Mouse (Mus musculus) intestine, postnatal 0 days (tissue): ENCODE measurements at regions not wholly inside any gene's neighbourhood (a gene's known extent, or its start where the extent isn't known, plus 50 kb on each side); places are given as distances from the start of the nearest gene placed in this dataset.

Experiments used
- ATAC-seq: fragments of 200-750 bp; cut with Nextera tagmentation; 2 replicates; pipeline ENCODE4 v1.8.0; 2017; ENCODE audit warnings: mild to moderate bottlenecking, moderate TSS enrichment, moderate library complexity
- H3K27ac ChIP-seq: fragments of 300-500 bp; sonication (generic); 2 replicates; pipeline ENCODE4 v1.5.1; 2014; ENCODE audit warnings: mild to moderate bottlenecking, low read depth, low read length, moderate library complexity
- H3K27me3 ChIP-seq: fragments of 300-500 bp; sonication (generic); replicated peaks from 2 replicates; pipeline ENCODE4 v1.6.1; 2014; ENCODE audit warnings: low read length, mixed read lengths; ENCODE audit not compliant: control insufficient read depth, insufficient read depth
- H3K36me3 ChIP-seq: fragments of 300-500 bp; sonication (generic); 2 replicates; pipeline ENCODE4 v1.6.1; 2014; ENCODE audit warnings: mild to moderate bottlenecking, moderate library complexity; ENCODE audit not compliant: control insufficient read depth, insufficient read depth
- H3K4me1 ChIP-seq: fragments of 300-500 bp; sonication (generic); replicated peaks from 2 replicates; pipeline ENCODE4 v1.6.1; 2014; ENCODE audit warnings: antibody characterized with exemption, low read length, mixed read lengths; ENCODE audit not compliant: control insufficient read depth, insufficient read depth
- H3K4me2 ChIP-seq: fragments of 300-500 bp; sonication (generic); replicated peaks from 2 replicates; pipeline ENCODE4 v1.6.1; 2014; ENCODE audit warnings: low read depth, mild to moderate bottlenecking, moderate library complexity
- H3K4me3 ChIP-seq: fragments of 300-500 bp; sonication (generic); 2 replicates; pipeline ENCODE4 v1.5.1; 2014; ENCODE audit warnings: low read depth, low read length
- H3K9ac ChIP-seq: fragments of 300-500 bp; sonication (generic); 2 replicates; pipeline ENCODE4 v1.6.1; 2014; ENCODE audit warnings: mild to moderate bottlenecking, low read depth, low read length
- H3K9me3 ChIP-seq: fragments of 300-500 bp; sonication (generic); 2 replicates; pipeline ENCODE4 v1.6.1; 2016; ENCODE audit warnings: mixed run types; ENCODE audit not compliant: control insufficient read depth
- CTCF ChIP-seq: sonication (generic); IDR thresholded peaks from 2 replicates; pipeline ENCODE4 v1.5.1; 2016; ENCODE audit warnings: low read depth, mild to moderate bottlenecking, control low read depth, antibody characterized with exemption, moderate library complexity
- WGBS: fragments of 180-500 bp; shearing (Covaris S2); extraction: QIAGEN DNeasy Blood & Tissue Kit; methylation state at CpG from one replicate; pipeline ENCODE4 v1.1.7; 2014; 5-methylcytosine and 5-hydroxymethylcytosine counted together

DNA sequence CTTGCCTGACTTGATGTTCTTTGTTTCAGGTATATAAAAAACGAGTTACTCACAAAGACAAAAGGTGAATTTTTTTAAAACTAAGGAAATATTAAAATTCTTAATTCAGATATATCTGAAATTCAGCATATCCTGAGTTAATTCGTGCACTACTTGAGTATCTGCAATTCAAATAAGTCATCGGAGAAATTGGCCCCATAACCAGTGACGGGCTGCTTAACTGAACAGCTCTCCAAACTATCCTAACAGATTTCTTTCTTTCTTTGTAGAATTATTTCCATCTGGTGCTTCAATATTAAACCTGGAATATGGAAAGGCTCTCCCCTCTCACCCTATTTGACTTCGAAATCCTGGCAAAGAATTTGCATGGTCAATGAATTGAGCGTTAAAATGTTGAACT, 202.2 kb upstream of the Cxadr start:
- no peak overlapping the region for H3K9ac ChIP-seq

DNA sequence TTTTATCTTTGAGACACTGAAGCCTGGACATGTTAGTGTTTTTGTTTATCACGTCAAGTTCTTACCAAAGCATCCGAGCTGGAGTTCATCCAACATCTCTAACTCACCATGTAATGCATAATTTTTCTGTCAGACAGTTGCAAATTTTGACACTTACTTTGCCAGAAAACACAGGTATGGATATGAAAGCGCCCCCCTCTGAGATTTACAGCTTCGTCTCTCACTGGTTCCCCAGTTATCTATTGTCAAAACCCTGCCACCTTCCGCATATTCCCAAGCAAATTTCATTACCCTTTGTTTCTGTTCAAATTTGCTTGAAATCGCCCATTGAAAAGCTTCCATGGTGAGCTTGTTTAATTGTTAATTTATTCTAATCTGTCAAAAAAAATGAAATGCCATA, 202.7 kb upstream of the Cxadr start:
- WGBS: 83% methylated on average over 6 of the region's 6 CpGs
- no peak for TF ChIP-seq CTCF
- Histone ChIP-seq H3K4me3 (no peak overlapping the region), H3K4me1 (no peaks in the 10 kb centered on the region), H3K4me2 (no peak overlapping the region), H3K27ac (no peak overlapping the region), H3K27me3 (no peaks in the 10 kb centered on the region), H3K9me3 (no peaks in the 10 kb centered on the region), H3K36me3 (no peaks in the 10 kb centered on the region), H3K9ac (no peak overlapping the region)
- ATAC-seq: no peak

More for the DNA sequence above, 202.2 kb upstream of the Cxadr start:
- Histone ChIP-seq H3K36me3 (no peaks in the 10 kb centered on the region), H3K4me3 (no peak overlapping the region), H3K27me3 (no peaks in the 10 kb centered on the region), H3K9me3 (no peaks in the 10 kb centered on the region), H3K4me2 (no peak overlapping the region), H3K27ac (no peak overlapping the region), H3K4me1 (no peaks in the 10 kb centered on the region)
- WGBS: 79% methylated on average over 6 of the region's 6 CpGs
- no peak for TF ChIP-seq CTCF
- no peak for ATAC-seq

DNA sequence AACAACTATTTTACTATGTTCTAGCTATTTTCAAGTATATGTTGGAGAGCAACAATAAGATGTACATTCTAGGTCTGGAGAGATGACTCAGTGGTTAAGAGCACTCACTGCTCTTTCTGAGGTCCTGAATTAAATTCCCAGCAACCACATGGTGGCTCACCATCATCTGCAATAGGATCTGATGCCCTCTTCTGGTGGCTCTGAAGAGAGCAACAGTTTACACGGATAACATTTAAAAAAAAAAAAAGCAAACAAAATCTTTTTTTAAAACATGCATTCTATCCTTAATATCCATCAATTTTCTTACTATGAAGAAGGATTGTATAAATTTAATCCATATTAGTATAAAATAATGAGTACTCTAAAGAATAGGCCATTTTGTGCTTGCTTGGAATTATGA, 204.7 kb upstream of the Cxadr start:
- whole genome bisulfite sequencing: 61% methylated on average over 1 of the region's 1 CpGs

DNA sequence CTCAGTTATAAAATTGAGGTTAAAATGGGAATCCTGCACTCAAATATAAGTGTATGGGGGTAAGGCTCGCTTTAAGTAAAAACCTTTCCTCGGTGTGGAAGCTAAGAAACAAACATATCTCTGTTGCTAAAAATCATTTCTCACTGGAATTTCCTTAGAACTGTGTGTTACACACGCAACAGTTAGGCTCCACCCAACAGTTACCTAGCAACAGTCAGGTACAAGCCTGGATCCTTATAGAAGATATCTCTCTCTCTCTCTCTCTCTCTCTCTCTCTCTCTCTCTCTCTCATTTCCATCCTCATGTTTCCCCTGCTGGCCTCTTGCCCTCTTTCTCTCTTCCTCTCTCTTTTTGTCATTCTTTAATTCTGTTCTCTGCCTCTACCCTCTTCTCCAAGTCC, 211.1 kb upstream of the Cxadr start:
- Histone ChIP-seq H3K9ac (no peak overlapping the region), H3K27me3 (no peaks in the 10 kb centered on the region), H3K4me1 (no peaks in the 10 kb centered on the region), H3K4me2 (no peak overlapping the region), H3K27ac (no peak overlapping the region), H3K9me3 (no peaks in the 10 kb centered on the region), H3K36me3 (no peaks in the 10 kb centered on the region), H3K4me3 (no peak overlapping the region)
- ATAC-seq: no peak
- TF ChIP-seq CTCF: no peak
- WGBS: 72% methylated on average over 3 of the region's 3 CpGs

More for the DNA sequence above, 204.7 kb upstream of the Cxadr start:
- Histone ChIP-seq H3K4me1 (no peaks in the 10 kb centered on the region), H3K9ac (no peak overlapping the region), H3K4me2 (no peak overlapping the region), H3K4me3 (no peak overlapping the region), H3K27ac (no peak overlapping the region), H3K9me3 (no peaks in the 10 kb centered on the region), H3K36me3 (no peaks in the 10 kb centered on the region), H3K27me3 (no peaks in the 10 kb centered on the region)
- ATAC-seq: no peak
- TF ChIP-seq CTCF: peak; percentile 49

DNA sequence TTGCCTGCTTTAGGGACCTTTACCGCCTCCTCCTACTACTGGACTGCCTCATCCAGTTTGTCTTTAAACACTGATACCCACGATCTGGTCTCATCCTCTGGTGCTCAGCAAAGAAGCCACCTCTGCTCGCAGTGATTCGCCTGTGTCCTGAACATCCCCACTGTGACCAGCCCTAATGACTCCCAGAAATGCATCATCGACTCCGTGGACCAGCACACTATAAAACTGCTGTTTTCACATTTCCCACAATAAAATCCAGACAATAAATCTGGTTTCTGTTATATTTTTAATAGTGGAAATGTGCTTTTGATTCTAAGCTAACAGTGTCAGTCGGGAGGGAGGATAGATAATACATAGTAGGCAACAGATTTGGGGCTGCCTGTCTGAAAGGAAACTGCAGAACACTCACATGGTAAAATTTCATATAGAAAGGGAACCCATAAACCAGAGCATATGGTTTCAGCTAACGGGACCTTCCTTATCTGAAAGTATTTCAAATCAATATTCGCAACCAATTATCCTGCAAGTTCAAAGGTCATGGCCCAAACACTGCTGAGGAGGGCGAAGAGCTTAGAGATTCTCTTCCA, 233.7 kb upstream of the Cxadr start:
- 83% methylated on average over 10 of the region's 10 CpGs for WGBS

DNA sequence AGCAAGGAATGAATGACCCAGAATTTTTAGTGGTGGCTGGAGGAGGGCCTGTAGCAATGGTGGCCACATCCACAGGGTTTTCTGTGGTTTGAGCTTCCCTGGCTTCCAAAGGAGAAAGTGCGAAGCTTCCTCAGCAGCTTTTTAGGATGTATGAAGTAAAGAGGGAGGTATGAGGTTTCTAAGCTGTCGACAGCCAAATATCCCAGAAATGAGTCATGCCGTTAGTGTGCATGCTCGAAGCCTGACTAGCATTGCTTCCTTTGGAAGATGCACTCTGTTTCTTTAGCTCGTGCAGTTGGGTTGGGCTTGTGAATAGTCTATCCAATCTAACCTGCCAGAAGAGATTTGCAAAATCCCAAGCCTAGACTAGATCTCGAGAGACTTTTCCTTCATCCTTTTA, 240.8 kb upstream of the Cxadr start:
- no peak overlapping the region for H3K4me3 ChIP-seq
- no peak overlapping the region for H3K9ac ChIP-seq
- no peak overlapping the region for H3K27ac ChIP-seq
- no peaks in the 10 kb centered on the region for H3K4me1 ChIP-seq
- H3K27me3 ChIP-seq: 0 out of 2 replicates have a peak, but pooled peaks cover 4% of the 10 kb centered on the region
- no peak overlapping the region for H3K4me2 ChIP-seq
- no peak for ATAC-seq
- no peaks in the 10 kb centered on the region for H3K36me3 ChIP-seq
- H3K9me3 ChIP-seq: no peaks in the 10 kb centered on the region
- 83% methylated on average over 6 of the region's 6 CpGs for WGBS
- TF ChIP-seq CTCF: no peak

More for the DNA sequence above, 233.7 kb upstream of the Cxadr start:
- H3K4me2 ChIP-seq: no peak overlapping the region
- H3K36me3 ChIP-seq: no peaks in the 10 kb centered on the region
- H3K4me3 ChIP-seq: no peak overlapping the region
- no peak overlapping the region for H3K9ac ChIP-seq
- no peaks in the 10 kb centered on the region for H3K4me1 ChIP-seq
- no peak for ATAC-seq
- no peak for TF ChIP-seq CTCF
- H3K27me3 ChIP-seq: no peaks in the 10 kb centered on the region
- no peak overlapping the region for H3K27ac ChIP-seq
- H3K9me3 ChIP-seq: no peaks in the 10 kb centered on the region

DNA sequence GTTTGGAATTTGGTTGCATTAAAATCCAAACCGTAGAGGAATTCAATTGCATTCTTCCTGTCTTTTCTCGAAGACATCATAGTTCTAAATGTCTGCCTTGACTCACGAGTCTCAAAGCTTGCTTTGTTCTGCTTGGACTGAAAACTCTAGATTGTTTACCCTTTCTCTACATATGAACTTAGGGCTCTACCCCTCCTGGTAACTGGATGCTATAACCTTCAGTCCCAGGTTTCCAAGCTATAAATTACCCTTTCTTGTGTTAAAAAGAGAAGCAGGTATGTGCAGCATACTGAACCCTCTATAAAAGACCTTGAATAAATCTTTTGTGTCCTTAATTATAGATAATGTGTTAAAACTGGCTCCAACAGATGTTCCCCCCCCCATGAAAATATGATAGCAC, 243.7 kb upstream of the Cxadr start:
- Histone ChIP-seq H3K4me1 (no peaks in the 10 kb centered on the region), H3K4me2 (no peak overlapping the region), H3K4me3 (no peak overlapping the region), H3K27ac (no peak overlapping the region), H3K9me3 (no peaks in the 10 kb centered on the region), H3K27me3 (0 out of 2 replicates have a peak, but pooled peaks cover 4% of the 10 kb centered on the region), H3K36me3 (no peaks in the 10 kb centered on the region), H3K9ac (no peak overlapping the region)
- ATAC-seq: no peak
- no peak for TF ChIP-seq CTCF
- WGBS: 64% methylated on average over 3 of the region's 3 CpGs
